Mouse (Mus musculus) liver, adult 2 months (tissue): ENCODE measurements around the gene Prx. TPM values are rescaled to one million over a fixed set of nuclear protein-coding genes. Genes with fewer than 3 reads are reported as not detected.

Source experiments
- DNase-seq: peaks from one replicate; pipeline ENCODE4 v3.0.0-alpha.2; 2011; ENCODE audit warnings: low read depth, low spot score; ENCODE audit errors: extremely low read depth
- H3K27ac ChIP-seq: fragments of 200-500 bp; replicated peaks from 2 replicates; pipeline ENCODE4 v1.5.1; 2012; ENCODE audit warnings: low read depth, mild to moderate bottlenecking, control low read depth, inconsistent platforms, low read length; ENCODE audit not compliant: insufficient read depth
- H3K27me3 ChIP-seq: fragments of 200-500 bp; 2 replicates; pipeline ENCODE4 v1.6.1; 2012; ENCODE audit warnings: mild to moderate bottlenecking, moderate library complexity, low read length, inconsistent platforms; ENCODE audit not compliant: control insufficient read depth, insufficient read depth
- H3K36me3 ChIP-seq: fragments of 200-500 bp; 2 replicates; pipeline ENCODE4 v1.6.1; 2012; ENCODE audit warnings: low read length, inconsistent platforms; ENCODE audit not compliant: control insufficient read depth, insufficient read depth
- H3K4me1 ChIP-seq: fragments of 200-500 bp; 2 replicates; pipeline ENCODE4 v1.6.1; 2011; ENCODE audit warnings: low read length; ENCODE audit not compliant: control insufficient read depth, insufficient read depth
- H3K4me3 ChIP-seq: fragments of 200-500 bp; 2 replicates; pipeline ENCODE4 v1.5.1; 2011; ENCODE audit warnings: low read depth, mild to moderate bottlenecking, control low read depth, low read length, moderate library complexity; ENCODE audit not compliant: insufficient read depth
- H3K79me2 ChIP-seq: fragments of 200-500 bp; 2 replicates; pipeline ENCODE4 v1.6.1; 2012; ENCODE audit warnings: inconsistent platforms, mild to moderate bottlenecking, low read length, moderate library complexity; ENCODE audit not compliant: control insufficient read depth, insufficient read depth
- H3K9ac ChIP-seq: fragments of 200-500 bp; 2 replicates; pipeline ENCODE4 v1.6.1; 2012; ENCODE audit warnings: low read depth, mild to moderate bottlenecking, control low read depth, inconsistent platforms, low read length
- CTCF ChIP-seq: fragments of 200-500 bp; IDR thresholded peaks from 2 replicates; pipeline ENCODE4 v1.5.1; 2011; ENCODE audit warnings: low read depth, low read length, control low read depth
- POLR2A ChIP-seq: fragments of 200-500 bp; IDR thresholded peaks from 2 replicates; pipeline ENCODE4 v1.6.1; 2011; ENCODE audit warnings: low read length, control low read depth; ENCODE audit not compliant: insufficient read depth; ENCODE audit errors: extremely low read depth
- WGBS: fragments of 180-500 bp; shearing (Covaris S2); methylation state at CpG from one replicate; pipeline ENCODE4 v1.1.7; 2018; 5-methylcytosine and 5-hydroxymethylcytosine counted together
- polyA plus RNA-seq: library from polyadenylated mRNA; depleted of rRNA; stranded (reverse); fragments of >200 nt; gene quantifications from 2 replicates; pipeline ENCODE4 v1.2.3, GENCODE M21; 2012
- total RNA-seq: library from RNA; depleted of rRNA; stranded (reverse); fragments of >200 nt; gene quantifications from 2 replicates; pipeline ENCODE4 v1.2.3, GENCODE M21; 2014

The Prx gene
- total and polyA plus RNA-seq, 2 experiments: 0.07 TPM; not detected in 1

DNA sequence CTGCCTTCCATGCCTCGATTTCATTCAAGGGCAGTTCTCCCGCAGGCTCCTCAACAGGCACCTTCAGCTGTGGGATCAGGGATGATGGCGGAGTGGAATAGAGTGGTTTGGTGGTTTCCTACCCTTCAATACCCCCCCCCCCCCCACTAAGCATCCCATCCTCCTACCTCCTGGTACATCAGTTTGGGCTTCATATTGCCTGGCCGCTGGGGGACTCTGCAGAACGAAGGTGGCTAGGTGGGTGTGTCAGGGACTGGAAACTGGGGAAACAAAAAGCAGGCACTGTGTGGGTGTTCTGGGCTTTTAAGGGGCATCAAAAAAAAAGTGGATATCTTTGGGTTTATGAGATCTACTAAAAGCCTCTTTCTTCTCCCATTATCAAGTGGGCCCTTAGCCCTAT lies 42.8 kb downstream of the Prx start:
- no peak overlapping the region for H3K9ac ChIP-seq
- no peak for DNase-seq
- H3K4me1 ChIP-seq: no peaks in the 10 kb centered on the region
- H3K36me3 ChIP-seq: no peaks in the 10 kb centered on the region
- 75% methylated on average over 5 of the region's 5 CpGs for WGBS
- no peak overlapping the region for H3K4me3 ChIP-seq
- H3K79me2 ChIP-seq: no peaks in the 10 kb centered on the region
- TF ChIP-seq CTCF: no peak
- no peak for TF ChIP-seq POLR2A
- H3K27me3 ChIP-seq: no peaks in the 10 kb centered on the region
- H3K27ac ChIP-seq: no peak overlapping the region

DNA sequence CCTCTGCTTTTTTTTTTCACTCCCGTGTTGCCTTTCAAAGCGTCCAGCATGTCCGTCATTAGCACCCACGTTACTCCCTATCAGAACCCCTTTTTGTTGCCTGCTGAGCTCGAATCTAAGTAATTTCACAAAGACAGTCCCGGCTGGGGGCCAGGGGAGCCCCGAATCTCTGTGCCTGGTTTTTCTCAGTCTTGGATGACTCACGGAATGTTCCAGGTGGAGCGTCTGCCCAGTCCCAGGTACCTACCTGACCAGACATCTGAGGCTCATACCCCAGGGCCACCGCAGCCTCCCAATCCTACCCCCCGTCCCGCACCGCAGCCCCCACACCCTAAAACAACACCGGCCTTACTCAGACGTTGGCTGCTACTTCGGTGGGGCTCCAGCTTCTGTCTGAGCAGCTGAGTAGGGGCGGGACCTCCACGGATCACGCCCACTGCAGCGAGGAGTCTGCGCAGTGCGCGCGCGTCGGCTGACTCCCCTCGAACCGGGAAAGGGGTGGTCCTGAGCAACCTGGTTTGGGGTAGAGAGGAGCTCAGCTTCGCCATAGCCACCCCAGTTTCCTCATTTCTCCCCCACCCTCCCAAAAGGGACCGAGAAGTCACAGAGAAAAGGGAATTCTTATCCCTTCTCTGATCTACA lies 43.4 kb downstream of the Prx start:
- TF ChIP-seq CTCF (no peak), POLR2A (0 out of 2 replicates have a peak, but pooled peaks have one; percentile 26)
- H3K9ac ChIP-seq: peak overlapping the region; percentile 57
- 2% methylated on average over 30 of the region's 30 CpGs for WGBS
- H3K27ac ChIP-seq: no peak overlapping the region
- peak; percentile 23 for DNase-seq
- peak overlapping the region; percentile 66 for H3K4me3 ChIP-seq
- H3K27me3 ChIP-seq: no peaks in the 10 kb centered on the region
- no peaks in the 10 kb centered on the region for H3K79me2 ChIP-seq
- H3K36me3 ChIP-seq: no peaks in the 10 kb centered on the region
- H3K4me1 ChIP-seq: no peaks in the 10 kb centered on the region

DNA sequence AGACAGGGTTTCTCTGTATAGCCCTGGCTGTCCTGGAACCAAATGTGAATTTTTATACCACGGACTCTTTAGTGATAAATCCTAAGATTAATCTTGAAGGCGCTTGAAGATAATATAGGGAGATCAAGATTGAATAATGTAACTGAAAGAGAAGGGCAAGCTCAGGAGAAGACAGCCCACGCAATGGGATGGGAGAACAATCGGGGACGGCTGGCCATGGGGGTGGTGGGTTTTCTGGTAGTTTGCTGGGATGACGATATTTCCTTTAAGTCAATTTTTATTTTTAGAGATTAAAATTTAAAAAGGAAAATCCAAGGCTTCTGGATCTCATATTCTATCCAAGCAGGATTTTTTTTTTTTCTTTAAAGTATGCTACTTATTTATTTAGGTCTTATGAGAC lies 43.9 kb downstream of the Prx start:
- Histone ChIP-seq H3K27me3 (no peaks in the 10 kb centered on the region), H3K4me1 (no peaks in the 10 kb centered on the region), H3K36me3 (no peaks in the 10 kb centered on the region), H3K27ac (no peak overlapping the region), H3K4me3 (no peak overlapping the region), H3K9ac (no peak overlapping the region), H3K79me2 (no peaks in the 10 kb centered on the region)
- WGBS: 24% methylated on average over 6 of the region's 6 CpGs
- no peak for TF ChIP-seq POLR2A
- no peak for TF ChIP-seq CTCF
- DNase-seq: no peak

DNA sequence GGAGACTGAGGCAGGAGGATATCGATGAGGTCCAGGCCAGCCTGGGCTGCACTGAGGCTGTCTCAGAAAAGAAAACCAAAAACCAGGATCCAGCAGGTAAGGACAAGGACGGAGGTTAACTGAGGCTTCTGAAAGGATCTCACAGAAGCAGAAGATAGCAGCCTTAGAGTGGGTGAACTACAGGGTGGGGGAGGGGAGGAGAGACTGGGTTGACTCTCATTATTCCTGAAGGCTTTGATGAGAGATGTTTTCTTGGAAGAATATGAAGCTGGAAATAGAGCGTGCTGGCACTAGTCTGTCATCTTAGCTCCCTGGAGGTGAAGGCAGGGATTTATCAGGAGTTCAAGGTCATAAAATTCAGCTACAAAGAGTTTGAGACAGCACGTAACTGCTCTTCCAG lies 44.7 kb downstream of the Prx start:
- Histone ChIP-seq H3K79me2 (no peaks in the 10 kb centered on the region), H3K9ac (no peak overlapping the region), H3K4me1 (no peaks in the 10 kb centered on the region), H3K27me3 (no peaks in the 10 kb centered on the region), H3K4me3 (no peak overlapping the region), H3K36me3 (no peaks in the 10 kb centered on the region), H3K27ac (no peak overlapping the region)
- TF ChIP-seq POLR2A: no peak
- no peak for TF ChIP-seq CTCF
- DNase-seq: no peak
- 94% methylated on average over 4 of the region's 4 CpGs for WGBS

- H3K4me3 ChIP-seq: no peak overlapping the region
- DNase-seq: no peak
- no peaks in the 10 kb centered on the region for H3K36me3 ChIP-seq
- WGBS: 75% methylated on average over 12 of the region's 12 CpGs
- H3K79me2 ChIP-seq: no peaks in the 10 kb centered on the region
- no peaks in the 10 kb centered on the region for H3K27me3 ChIP-seq
- no peak overlapping the region for H3K9ac ChIP-seq
- no peaks in the 10 kb centered on the region for H3K4me1 ChIP-seq
- TF ChIP-seq CTCF (no peak), POLR2A (no peak)
- H3K27ac ChIP-seq: no peak overlapping the region
Observed at GRCm38 (mm10) chr7:27544675-27545370, 45.7 kb downstream of the Prx start.

DNA sequence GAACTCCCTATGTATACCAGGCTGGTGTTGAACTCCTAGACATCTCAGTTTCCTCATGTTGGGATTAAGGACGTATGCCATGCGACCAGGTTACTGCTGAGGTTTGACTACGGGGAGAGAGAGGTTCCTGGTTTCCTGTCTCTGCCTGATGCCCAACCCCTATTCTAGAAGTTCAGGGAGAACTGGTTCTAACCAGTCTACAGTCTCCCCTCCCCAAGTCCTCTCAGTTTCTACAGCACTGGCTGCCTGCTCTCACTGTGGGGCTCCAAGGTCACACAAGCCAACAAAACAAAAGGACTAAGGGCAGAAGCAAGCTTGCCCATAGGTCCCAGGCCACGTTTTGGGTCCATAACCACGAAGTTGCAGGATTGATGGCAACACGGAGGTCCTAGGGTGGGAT lies 50.5 kb downstream of the Prx start:
- DNase-seq: no peak
- no peak overlapping the region for H3K4me3 ChIP-seq
- TF ChIP-seq POLR2A (no peak), CTCF (no peak)
- H3K27me3 ChIP-seq: no peaks in the 10 kb centered on the region
- no peak overlapping the region for H3K27ac ChIP-seq
- peaks cover 4% of the 10 kb centered on the region; the same call in 1 of the 2 replicates for H3K4me1 ChIP-seq
- peaks cover 2% of the 10 kb centered on the region; the same call in 1 of the 2 replicates for H3K79me2 ChIP-seq
- H3K36me3 ChIP-seq: no peaks in the 10 kb centered on the region
- 79% methylated on average over 6 of the region's 6 CpGs for WGBS
- H3K9ac ChIP-seq: no peak overlapping the region
